ENCODE assay signal across 15 mouse cellular contexts in the genomic region with DNA sequence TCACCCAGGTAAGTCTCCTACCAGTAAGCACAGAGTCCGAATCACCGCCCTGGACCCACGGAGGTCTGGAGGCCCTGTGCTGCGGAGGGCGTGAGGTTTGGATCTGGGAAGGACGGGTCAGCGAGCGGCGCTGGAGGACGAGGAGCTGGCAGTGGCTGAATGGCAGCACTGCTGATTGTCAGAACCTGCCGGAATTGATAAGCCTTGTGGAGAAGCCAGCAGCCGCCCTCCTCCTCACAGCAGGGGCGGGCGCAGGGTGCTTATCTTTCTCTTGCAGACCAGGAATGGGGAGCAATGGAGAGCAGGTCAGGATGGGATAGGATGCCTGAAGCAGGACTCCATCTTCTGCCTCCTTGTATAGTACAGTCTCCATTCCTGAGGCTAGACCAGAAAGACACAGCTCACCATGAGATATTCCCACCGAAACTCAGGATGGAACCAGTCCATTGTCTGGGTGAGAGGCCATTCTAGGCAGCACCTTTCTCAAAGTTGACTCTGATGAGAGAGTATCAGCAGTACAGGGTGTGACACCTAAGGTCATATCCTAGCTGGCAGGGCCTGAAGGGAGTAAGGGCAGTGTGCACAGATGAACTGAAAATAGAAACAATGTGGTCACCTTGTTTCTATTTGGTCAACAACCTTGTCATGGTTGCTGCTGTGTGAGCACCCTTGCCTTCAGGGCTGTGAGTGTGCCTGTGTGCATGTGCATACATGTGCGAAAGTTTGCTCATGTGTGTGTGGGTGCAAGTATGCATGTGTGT.
DNase-seq lines count a peak whose midpoint lies in the region; ATAC-seq lines count a peak whose summit lies in the region.
"Had no signal": no experiment of that assay in that cellular context is flagged by ENCODE, and none has a peak within 500 bp of the region (broad histone marks: within the 10 kb centered on the region; RNA-seq: fewer than 3 reads in every experiment).

No protein-coding gene starts in this region.

- intact Hi-C loops in heart, postnatal 36 days (cut with DNase I): no loop called here

- peak overlapping the region; percentile 74 for H3K4me3 ChIP-seq in megakaryocyte, embryonic 14.5 days (replicated peaks)
- H3K4me3 ChIP-seq: embryonic facial prominence, embryonic 13.5 days; forebrain, embryonic 15.5 days; gastrocnemius, adult 2 months; lung, embryonic 15.5 days had no signal

- no peaks in the 10 kb centered on the region for H3K4me1 ChIP-seq in megakaryocyte, embryonic 14.5 days
- H3K4me1 ChIP-seq: embryonic facial prominence, embryonic 13.5 days; lung, embryonic 15.5 days had no signal

- DNase-seq in heart, adult 8-10 months (ENCODE audit: low spot score): peak; percentile 16
- DNase-seq in heart, postnatal 36 days: peak; percentile 2 to 3
- DNase-seq in yolk sac, embryonic 10.5 days (ENCODE audit: low spot score): peak; percentile 52
- no peak for DNase-seq in adipocyte (ENCODE audit: low spot score)
- no peak for DNase-seq in lung, adult 18-20 months
- DNase-seq: cerebellum, adult 18-20 months; gastrocnemius, adult 2 months; kidney, postnatal 14 days; layer of hippocampus, adult 9-11 months had no signal

- ATAC-seq in megakaryocyte, adult 5-6 weeks (ENCODE audit: poor library complexity, severe bottlenecking): no peak
- ATAC-seq: forebrain, embryonic 15.5 days; intestine, embryonic 16.5 days had no signal

- no peaks in the 10 kb centered on the region for H3K36me3 ChIP-seq in megakaryocyte, embryonic 14.5 days (replicated peaks; ENCODE audit: low read length)
- H3K36me3 ChIP-seq: embryonic facial prominence, embryonic 13.5 days; forebrain, embryonic 15.5 days; lung, embryonic 15.5 days had no signal

- no peaks in the 10 kb centered on the region for H3K27me3 ChIP-seq in megakaryocyte, embryonic 14.5 days (replicated peaks)
- H3K27me3 ChIP-seq: embryonic facial prominence, embryonic 13.5 days; forebrain, embryonic 15.5 days; lung, embryonic 15.5 days had no signal

- peaks cover 98% of the 10 kb centered on the region for H3K9me3 ChIP-seq in megakaryocyte, embryonic 14.5 days
- H3K9me3 ChIP-seq: embryonic facial prominence, embryonic 13.5 days; forebrain, embryonic 15.5 days; lung, embryonic 15.5 days had no signal

Comparison
In these comparisons a context has a peak if more than half of its experiments do, and no peak if none do; other contexts are left out.
1. DNase-seq: peak in heart, adult 8-10 months (single experiment), heart, postnatal 36 days (2 of 2) and yolk sac, embryonic 10.5 days (single experiment); none in adipocyte (single experiment) and lung, adult 18-20 months (0 of 2).